Mouse (Mus musculus) A20 (cell line): ENCODE measurements around the gene Cd164l2.

Experiments
- DNase-seq: peaks from one replicate; pipeline ENCODE4 v3.0.0-alpha.2; 2011; ENCODE audit warnings: low read depth, low spot score

Cd164l2 gene

GRCm38 (mm10) chr4:133194482-133194881, 17.4 kb upstream of the Cd164l2 start:
- no peak for DNase-seq

- no peak for DNase-seq
Measured at GRCm38 (mm10) chr4:133195014-133195413, 16.9 kb upstream of the Cd164l2 start.

DNA sequence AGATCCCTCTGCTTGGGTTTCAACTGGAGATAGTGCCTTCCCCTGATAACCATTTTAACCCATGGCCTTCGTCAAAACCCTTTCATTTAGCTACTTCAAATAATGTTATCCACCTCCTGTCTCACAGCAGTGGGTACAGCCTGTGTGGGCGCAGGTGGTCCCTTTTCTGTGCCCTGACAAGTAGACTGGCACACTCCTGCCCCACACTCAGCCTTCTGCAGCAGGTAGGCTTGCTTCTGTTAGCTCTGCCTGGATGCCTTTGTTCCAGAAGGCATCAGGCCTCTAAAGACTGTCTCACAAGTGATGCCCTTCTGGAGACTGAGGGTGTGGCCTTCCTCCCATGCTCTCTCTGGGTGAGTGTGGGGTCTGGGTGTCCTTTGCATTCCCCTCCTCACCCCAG, 15.8 kb upstream of the Cd164l2 start:
- peak; percentile 18 for DNase-seq

GRCm38 (mm10) chr4:133196852-133197251, 15.1 kb upstream of the Cd164l2 start:
- DNase-seq, result peak; percentile 90

GRCm38 (mm10) chr4:133197355-133197754, 14.6 kb upstream of the Cd164l2 start:
- DNase-seq, result no peak

DNA sequence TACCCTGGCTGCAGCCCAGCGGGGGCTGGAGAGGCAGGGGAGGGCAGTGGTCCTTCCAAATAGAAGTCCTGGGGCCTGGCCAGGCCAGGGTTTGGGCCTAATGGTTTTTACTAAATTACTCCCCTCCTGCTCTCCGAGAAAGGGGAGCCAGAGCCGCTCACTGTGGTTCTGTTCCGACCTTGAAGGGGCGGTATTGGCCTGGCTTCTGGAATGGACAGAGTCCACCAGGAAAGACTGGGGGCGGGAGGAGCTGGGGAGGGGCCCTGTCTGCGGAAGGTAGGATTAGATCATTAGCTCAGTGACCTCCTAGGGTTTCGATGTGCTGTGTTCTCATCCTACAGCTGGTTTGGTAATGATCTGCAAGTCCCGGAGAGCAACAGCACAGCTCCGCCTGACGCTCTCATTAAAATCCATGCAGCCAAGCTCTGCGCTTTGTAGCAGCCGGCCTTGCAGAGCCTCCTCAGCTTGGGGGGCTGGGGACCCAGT, 14.1 kb upstream of the Cd164l2 start:
- no peak for DNase-seq

DNA sequence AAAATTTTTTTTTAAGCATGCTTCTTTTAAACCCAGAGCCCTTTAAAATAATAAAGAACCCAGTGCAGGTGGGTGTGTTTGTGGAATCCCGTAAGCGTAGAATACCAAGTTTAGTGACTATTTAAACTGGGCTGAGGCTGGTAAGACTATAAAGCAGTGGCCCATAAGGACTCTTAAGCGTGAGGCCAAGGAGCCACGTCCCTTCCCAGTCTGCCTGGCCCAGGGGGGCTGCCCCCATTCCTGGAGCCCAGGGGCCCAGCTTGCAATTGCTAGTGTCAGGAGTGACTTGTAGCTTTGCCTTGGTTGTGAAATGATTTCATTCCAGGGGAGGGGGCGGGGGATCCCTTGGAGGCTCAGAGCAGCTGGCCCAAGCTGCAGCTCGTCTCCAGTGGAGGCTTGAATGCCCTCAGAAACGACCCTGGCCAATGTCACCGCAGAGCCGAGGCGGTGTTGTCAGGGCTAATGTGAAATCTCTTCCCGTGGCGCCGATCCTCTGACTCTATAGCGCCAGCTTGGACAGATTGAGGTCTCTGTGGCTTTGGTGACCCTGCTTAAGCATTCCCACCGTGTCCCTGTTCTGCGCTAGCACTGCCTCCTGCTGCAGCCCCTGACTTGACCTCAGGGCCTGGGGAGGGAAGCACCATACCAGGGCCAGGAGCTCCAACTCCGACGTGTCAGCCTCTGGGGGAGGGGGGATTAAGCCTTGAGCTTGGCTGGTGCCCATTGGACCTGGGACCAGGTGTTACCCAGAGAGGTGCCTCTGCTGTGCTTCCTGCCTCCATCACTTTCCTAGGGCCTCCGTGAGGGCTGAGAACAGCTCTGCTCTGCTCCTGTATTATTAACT, 13.4 kb upstream of the Cd164l2 start:
- DNase-seq, result no peak

DNA sequence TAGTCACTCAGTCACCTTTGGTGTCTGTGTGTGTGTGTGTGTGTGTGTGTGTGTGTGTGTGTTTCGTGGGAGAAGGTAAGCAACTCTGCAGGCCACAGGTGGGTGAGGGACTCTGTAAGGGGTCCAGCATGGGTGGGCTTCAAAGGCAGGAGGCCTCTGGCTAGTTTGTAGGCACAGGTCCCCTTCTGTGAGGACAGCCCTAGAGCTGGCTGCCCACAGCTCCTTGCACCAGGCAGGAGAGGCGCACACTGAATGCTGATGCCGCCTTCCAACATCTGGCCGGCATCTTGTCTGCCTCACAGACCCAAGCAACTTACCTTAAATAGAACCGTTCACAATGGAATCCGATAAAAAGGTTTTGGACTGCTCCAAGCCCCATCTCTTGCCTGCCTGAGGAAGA, 12.2 kb upstream of the Cd164l2 start:
- no peak for DNase-seq

GRCm38 (mm10) chr4:133200343-133200742, 11.6 kb upstream of the Cd164l2 start:
- DNase-seq, result peak; percentile 24

- DNase-seq, result peak; percentile 85
Measured at GRCm38 (mm10) chr4:133201006-133201771, 10.7 kb upstream of the Cd164l2 start.

DNA sequence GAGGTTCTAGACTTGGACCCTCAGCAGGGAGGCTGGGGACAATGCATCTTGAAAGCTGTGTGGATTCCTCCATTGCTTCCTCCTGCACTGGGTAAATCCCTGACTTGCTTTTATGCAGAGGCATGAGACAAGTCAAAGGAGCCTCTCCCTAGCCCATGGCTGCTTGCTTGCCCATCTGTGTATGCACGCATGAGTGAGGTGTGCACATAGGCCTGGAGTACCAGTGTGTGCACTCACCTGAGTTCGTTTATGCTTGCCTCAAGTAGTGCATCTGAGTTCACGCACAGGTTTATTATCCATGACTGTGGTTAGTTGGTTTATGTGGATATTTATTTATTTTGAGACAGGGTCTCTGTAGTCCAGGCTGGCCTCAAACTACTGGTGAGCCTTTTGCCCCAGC, 9.7 kb upstream of the Cd164l2 start:
- no peak for DNase-seq

DNA sequence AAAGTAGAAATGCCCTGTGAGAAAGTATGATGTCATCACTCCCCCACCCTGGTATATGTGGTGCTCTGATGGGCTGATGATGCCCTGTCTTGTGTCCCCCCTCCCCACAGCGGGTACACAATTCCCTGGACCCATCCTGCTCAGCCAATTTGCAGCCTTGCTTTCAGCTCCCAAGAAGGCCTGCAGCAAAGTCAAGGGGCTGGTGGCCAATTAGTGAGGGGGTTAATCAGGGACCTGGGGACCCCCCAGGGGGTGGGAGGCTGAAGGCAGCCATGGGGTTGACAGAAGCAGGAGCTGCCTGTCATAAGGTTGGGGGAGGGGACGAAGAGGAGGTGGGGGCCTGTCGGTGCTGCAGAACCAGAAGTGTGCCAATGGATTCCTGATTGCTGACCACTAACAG, 8.3 kb upstream of the Cd164l2 start:
- DNase-seq, result no peak

DNA sequence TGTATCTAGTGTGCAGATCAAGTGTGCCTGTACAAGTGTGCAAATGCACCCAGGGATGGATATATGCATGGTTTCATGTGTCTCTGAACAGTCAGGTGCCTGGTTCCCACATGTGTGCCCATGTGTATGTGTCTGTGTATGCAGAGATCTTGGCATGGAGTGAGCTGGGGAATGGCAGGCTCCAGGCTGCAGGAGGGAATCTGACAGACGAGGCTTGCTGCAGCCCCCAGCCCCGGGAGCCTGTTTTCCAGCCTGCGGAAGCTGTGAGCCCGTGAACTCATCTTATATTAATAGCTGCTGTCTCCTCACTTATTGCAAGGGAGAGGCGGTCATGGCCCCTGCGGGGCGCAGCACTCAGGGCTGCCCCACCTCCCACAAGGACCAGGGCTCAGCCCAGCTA, 7.6 kb upstream of the Cd164l2 start:
- no peak for DNase-seq

DNA sequence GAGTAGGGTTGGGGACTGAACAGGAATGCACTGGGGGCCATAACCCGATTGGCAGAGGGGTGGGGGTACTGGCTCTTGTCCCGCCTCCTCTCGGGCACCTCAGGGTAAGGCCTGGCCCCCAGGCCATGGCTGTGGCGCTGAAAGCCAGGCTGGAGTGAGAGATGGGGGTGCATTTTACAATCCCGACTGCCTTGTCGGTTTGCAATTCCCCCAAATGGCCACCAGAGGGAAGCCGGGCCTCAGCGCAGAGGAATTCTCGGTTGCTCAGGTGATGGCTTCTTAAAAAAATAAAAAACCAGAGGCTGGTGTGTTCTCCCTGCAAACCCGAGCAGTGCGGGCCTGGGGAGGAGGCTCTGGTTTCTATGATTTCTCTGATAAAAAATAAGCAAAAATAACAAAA, 2.6 kb upstream of the Cd164l2 start:
- peak; percentile 67 for DNase-seq

DNA sequence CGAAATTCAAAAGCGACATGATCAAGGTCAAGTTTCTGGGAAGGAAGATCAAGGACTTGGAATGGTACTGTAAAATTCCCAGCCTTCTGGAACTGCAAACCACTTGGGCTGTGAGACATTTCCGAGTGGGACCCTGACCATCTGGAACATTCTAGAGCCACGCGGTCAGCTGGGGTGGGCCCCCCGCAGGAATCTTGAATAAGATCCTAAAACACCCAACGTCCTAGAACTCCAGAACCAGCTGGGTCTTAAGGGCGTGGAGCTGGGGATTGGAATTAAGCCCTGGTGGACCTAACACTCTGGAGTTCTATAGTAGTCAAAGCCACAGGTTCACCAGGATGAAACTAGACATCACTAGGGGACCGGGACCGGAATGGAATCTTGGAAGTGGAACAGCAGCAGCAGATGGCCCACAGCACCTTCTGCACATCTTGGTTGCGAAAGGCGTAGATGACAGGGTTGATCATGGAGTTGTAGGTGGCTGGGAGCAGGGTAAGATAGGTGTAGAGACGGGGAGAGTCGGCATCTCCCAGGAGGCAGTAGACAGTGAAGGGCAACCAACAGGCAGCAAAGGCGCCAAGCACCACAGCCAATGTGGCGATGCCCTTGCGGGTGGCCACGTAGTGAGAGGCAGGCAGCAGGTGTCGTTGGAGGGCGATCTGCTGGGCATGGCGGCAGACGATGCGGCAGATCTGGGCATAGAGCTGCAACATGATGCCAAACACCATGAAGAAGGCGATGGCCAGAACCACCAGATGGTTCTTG, 1.7 kb upstream of the Cd164l2 start:
- DNase-seq, result no peak

DNA sequence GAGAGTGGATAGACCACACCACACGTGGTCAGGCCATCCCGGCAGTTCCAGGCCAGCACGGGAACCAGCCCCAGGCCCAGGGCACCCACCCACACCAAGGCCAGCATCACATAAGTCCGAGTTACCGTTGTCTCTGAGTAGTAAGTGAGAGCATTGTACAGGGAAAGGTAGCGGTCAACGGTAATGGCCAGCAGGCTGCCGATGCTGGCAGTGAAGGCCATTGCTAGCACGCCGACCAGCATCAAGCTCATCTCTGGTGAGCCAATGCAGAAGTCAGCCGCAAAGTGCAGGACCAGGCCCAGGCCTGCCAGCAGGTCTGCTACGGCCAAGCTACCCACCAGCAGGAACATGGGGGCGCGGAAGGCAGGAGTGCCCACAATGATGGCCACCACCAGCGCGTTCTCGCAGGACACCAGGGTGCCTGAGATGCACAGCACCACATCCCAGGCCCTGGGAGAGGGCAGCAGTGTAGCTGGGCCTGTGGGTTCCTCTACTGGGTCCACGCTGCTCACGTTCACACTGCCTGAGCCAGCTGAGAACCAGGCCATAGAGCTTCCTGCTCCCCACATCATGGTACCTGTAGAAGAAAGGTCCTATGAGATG, 1.0 kb upstream of the Cd164l2 start:
- no peak for DNase-seq

DNA sequence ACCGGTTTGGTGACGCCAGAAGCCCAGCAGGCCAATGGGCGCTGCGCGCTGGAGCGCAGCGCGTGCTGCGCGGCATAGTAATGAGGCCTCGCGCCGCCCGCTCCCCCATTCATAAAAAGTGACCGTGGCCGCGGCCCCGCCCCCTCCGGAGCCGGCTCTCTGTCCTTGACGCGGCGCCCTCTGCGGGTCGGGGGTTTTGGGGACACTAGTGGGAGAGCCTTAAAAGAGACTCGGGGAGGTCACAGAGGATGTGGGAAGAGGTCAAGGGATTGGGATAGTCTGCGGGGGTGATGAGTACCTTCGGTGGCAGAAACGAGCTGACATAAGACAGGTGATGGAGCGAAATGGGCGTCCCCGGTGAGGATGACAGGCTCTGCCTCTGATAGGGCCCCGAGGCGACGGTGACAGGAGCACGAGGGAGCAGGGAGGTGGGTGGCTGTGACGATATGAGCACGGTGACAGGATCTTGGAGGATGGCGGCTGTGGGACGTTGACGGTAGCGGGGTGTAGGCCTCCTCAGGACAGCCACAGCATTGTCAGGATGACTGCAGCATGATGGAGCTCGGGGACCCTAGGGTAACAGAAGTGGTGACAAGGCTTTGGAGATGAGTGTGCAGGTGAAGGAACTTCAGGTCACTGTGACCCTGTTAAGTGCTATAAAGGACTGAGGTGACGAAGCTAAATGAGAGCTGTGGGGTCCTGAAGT, 784 bp downstream of the Cd164l2 start:
- peak; percentile 87 for DNase-seq

- DNase-seq, result no peak
Measured at GRCm38 (mm10) chr4:133213268-133213590, 1.3 kb downstream of the Cd164l2 start.

- no peak for DNase-seq
Measured at GRCm38 (mm10) chr4:133213661-133214060, 1.7 kb downstream of the Cd164l2 start.

- peak; percentile 74 for DNase-seq
Measured at GRCm38 (mm10) chr4:133217641-133218040, 5.7 kb downstream of the Cd164l2 start.

DNA sequence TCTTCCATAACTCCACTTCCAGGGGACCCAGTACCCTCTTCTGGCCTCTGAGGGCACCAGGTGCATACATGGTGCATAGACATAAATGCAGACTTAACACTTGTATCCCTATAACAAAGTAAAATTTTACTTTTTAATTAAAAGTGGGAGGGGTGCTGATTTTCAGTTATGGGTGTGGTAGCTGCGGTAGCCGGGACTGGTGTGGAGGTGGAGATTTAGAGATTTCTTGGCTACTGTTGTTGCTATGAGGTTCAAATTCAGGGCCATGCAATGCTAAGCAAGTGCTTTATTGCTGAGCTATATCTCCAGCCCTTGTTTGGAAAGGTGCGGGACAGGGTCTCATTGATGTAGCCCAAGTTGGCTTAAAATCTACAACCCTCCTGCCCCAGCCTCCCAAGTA, 6.8 kb downstream of the Cd164l2 start:
- no peak for DNase-seq
